Mouse (Mus musculus): Measurements from ENCODE around the gene Ggcx.

Gene Ggcx

DNA sequence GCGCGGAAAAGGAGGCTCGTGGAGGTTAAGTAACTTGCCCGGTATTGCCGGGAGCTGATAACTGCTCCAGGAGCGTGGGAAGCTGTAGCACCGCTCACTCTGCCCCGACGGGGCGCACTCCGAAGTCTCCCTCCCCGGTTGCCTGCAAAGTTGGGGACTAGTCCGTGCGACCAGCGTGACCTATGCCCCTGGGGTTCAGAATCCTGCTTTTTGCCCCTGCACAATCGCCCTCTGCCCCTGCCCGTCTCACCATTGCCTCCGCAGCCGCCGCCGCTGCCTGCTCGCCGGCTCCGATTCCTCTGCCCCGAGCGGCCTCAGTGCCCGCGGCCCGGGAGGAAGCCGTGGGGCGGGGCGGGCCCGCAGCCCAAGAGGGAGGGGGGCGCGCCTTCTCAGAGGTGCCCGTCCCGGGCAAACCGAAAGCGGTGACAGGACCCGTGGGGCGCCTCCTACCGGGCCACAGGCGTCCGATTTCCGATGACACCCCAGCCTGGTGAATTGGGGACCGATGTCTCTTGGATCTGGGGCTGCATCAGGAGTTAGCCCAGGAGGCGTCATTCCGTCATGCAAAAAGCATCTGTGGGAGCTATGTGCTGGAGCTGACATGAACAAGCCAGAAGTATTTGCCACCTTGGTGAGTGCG, 33.9 kb upstream of the Ggcx start, which contains the start of gene Vamp5:
TSS of gene Vamp5 (minus strand) at position 338 of the 640 bp plus-strand sequence.
- TF ChIP-seq GATA4 (IDR thresholded peaks at IDR 0.05; ENCODE audit: insufficient replicate concordance, low read length), result peak; percentile 5; the same call in 1 of the 2 replicates

DNA sequence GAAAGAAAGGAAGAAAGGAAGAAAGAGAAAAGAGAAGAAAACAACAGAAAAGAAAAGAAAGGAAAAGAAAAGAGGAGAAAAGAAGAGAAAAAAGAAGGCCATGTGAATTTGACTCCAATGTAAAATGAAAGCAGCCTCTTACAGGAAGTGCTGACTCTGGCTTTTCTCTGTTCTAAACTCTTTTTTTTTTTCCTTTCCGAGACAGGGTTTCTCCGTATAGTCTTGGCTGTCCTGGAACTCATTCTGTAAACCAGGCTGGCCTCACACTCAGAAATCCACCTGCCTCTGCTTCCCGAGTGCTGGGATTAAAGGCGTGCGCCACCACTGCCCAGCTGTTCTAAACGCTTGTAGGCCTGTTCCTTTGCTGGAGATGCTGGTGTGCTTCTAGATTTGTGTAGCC, 31.6 kb upstream of the Ggcx start:
- TF ChIP-seq GATA4 (IDR thresholded peaks at IDR 0.05; ENCODE audit: insufficient replicate concordance, low read length), result no peak

DNA sequence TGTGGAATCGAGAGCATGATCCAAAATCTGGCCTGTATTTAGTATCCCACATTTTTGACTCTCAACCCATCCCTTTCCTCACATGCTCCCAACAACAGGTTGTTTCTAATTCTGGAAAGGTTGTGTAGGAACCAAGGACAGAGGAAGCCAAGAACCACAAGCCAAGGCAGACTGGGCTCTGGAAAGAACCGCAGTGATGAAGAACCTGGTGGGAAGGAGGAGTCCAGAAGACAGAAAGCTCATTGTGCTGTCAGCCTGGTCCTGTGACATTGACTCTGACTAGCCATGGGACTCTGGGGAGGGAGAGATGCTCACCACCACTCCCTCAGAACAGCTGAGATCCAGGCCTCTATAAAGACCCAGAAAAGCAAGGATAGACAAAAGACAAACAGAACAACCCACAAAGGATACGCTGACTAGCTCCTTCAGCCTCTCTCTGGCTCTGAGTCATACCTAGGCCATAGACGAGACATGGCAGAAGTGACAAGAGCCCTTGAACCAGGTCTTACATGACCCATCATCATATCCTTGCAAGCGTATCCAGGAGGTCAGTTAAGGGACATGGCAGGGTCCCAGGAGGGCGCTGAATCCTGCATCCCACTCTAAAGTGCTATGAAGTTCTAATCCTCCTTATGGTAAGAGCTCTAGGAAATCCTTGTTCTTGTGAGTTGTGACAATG, 30.8 kb upstream of the Ggcx start:
- TF ChIP-seq GATA4 (IDR thresholded peaks at IDR 0.05; ENCODE audit: insufficient replicate concordance, low read length), result no peak

DNA sequence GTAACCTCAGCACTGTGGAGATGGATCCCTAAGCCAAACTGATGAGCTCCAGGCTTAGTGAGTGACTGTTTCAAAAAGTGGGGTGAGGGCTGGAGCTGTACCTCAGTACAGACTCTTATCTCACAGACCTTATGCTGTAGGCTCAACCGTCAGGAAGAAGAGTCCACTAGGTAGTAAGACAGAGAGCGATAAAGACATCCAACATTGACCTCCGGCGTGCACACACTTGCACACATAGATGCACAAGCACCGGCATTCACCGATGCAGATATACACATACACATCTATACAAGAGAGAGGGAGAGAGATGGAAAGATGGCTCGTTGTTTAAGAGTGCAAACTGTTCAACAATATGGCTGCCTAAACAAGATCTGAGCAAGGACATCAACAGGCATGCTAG, 30.2 kb upstream of the Ggcx start:
- no peak for TF ChIP-seq GATA4 (IDR thresholded peaks at IDR 0.05; ENCODE audit: insufficient replicate concordance, low read length)

DNA sequence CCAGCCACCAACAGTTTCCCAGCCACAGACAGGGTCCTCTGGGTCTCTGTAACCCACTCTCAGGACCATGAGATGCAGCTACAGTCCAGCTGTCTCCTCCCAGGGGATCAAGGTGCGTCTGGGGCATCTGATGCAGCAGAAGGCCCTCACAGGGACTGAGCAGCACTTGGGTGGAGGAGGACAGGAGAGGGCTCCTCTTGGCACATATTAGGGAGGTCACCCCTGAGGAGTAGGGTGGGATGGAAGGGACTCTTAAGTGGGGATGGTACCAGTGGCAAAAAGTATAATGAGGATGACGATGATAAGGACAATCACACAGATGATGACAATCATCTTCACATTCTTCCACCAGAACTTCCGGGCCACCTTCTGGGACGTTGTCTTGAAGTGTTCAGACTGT, 28.9 kb upstream of the Ggcx start:
- TF ChIP-seq GATA4 (IDR thresholded peaks at IDR 0.05; ENCODE audit: insufficient replicate concordance, low read length), result no peak

DNA sequence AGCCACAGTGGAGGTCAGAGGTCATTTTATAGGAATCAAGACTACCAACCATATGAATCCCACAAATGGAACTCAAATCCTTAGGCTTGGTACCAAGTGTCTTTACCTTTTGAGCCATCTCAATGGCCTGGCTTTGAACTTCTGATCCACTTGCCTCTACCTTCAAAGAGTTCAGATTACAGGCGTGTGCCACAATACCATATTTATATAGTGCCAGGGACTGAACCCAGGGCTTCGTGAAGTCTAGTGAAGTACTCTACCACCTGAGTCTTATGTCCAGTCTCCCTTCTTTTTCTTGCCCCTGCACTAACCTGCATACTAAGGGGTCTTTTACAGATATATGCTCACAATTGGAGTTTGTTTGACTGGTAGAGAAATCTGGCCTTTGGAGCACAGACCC, 27.5 kb upstream of the Ggcx start:
- TF ChIP-seq GATA4 (IDR thresholded peaks at IDR 0.05; ENCODE audit: insufficient replicate concordance, low read length), result no peak

DNA sequence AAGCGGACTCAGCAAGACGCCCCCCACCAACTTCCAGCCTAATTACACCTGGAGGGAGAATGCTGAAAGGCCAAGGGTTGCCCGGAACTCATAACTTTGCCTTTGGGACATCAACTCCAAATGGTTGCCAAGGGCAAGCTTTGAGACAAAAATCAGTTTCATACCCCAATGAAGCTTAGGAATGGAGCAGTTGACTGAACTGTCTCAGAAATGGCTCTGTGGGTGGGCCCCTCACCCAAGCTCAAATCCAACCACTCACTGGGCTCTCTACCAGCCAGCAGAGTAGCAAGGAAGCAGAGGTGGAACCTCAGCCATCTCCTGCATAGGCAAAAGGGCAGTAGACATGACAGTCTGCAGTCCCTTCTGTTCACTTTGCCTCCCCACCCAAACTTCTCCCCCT, 26.3 kb upstream of the Ggcx start:
- no peak for TF ChIP-seq GATA4 (IDR thresholded peaks at IDR 0.05; ENCODE audit: insufficient replicate concordance, low read length)

DNA sequence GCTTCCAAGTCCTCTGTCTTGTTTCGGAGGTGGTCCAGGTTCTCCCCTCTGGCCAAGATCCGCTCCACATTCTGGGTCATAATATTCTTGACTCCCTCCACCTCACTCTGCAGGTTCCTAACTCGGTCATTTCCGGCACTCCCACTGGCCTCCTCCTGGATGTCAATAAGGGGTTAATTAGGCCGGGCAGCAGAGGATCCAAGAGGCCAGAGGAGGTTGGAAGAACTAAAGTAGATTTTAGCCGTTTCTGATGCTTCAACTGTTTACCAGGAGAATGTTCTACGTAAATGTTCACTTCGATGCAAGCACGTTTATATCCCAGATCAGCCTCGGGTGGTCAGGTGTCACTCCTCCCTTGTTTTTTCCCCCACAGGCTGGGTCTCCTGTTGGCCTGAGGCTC, 25.8 kb upstream of the Ggcx start:
- no peak for TF ChIP-seq GATA4 (IDR thresholded peaks at IDR 0.05; ENCODE audit: insufficient replicate concordance, low read length)

DNA sequence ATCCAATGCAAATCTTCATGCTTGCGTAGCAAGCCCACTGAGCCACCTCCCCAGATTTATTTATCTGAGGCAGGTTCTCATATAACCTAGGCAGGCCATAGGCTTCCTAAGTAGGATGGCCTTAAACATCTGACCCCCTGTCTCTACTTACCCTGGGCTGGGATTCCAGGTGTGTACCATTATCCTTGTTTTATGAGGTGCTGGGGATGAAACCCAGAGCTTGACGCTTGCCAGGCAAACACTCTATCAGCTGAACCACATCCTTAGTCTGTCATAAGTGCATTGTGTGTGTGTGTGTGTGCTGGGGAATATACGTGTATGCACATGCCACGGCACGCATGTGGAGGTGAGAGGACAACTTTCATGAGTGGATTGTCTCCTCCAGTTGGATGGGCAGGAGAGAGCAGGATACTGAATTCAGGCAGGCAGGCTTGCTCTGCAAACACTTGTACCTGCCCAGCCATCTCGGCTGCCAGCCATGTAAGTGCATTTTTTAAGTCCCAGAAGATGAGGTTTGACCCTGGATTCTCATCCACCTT, 25.2 kb upstream of the Ggcx start:
- TF ChIP-seq GATA4 (IDR thresholded peaks at IDR 0.05; ENCODE audit: insufficient replicate concordance, low read length), result no peak

DNA sequence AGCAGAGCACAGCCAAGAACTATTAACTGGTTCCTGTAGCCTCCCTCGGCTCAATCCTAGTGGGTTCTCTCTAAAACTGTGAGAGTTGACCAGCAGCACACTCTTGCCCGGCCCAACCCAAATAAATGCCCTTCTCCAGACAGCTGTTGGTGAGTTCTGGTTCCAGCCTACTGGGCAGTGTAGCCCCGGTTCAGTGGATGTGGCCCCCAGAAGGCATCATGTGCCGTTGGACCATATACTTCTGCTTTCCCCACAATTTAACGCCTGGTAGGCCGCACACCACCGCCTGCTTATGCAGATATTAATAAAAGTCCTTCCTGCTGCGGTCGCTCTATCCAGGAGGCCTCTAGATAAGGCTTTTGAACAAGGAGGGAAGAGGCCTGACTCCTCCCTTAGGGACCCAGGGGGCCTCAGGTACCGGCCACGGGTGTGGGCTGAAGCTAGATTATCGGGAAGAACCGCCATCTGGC, 24.6 kb upstream of the Ggcx start:
- TF ChIP-seq GATA4 (IDR thresholded peaks at IDR 0.05; ENCODE audit: insufficient replicate concordance, low read length), result no peak

DNA sequence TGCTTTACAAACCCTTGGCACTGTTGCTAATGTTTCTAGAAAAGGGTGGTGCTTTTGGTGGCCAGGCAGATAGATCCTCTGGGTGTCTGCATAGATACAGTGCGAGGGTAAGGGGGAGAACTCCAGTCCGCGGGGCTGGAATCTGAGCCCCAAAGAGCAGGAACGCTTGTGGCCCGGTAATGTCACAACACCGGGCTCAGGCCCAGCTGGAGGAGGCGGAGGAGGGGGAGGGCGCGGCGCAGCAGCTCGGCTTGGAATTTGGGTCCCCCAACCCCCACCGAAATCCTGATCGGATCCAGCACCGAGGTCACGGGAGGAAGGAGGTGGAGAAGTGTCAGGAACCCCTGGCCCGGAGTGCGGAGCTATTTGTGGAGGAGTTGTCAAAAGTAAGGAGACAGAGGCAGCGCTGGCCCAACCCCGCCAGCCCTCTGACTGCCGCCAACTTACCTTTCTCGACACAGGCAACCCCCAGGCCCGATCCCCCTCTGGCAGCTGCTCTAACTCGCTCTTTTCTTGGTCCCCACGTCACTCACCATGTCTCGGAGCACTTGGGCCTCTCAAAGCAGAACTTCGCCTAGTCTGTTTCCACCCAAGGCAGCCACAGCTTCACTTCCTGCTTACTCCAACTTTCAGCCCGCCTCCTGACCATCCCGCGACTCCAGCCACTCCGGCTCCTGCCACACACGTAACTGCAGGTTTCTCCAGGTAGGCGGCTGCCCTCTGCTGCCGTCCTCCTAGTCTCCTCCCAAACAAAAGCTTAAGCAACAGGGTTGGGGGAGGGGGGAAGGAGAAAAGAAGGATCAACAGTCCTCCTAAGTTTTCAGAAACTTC, 24.0 kb upstream of the Ggcx start, which contains the start of gene Vamp8:
TSS of gene Vamp8 (minus strand) at position 763 of the 831 bp plus-strand sequence.
- TF ChIP-seq GATA4 (IDR thresholded peaks at IDR 0.05; ENCODE audit: insufficient replicate concordance, low read length), result peak; percentile 58; the same call in 1 of the 2 replicates

DNA sequence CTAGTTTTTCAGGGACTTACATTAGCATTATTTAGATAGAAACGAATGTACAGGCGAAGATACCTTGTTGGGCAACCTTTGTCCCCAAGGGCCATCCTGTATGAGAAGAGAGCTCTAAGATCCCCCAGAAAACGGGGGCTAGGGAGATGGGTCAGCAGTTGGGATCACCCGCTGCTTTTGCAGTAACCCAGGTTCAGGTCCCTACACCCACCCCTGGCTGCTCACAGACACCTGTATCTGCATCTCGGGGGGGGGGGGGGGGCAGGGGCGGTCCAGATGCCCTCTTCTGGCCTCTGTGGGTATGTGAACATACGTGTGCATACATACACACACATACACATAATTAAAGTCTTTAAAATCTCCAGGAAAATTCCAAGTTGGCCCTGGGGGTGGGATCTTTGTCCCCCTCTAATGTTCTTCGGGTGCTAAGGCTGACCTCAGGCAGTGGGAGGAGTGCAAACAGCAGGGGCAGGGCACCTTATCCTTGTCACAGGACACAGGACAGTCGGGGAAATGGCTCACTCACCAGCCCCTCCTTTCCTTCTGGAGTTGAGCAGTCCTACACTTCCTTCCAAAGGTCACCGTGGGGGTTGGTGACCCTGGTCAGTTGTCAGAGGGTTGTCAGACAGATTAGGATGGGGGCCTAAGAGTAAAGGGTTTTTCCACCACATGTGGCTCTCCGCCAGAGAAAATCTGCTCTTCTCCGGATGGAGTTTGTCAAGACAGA, 23.1 kb upstream of the Ggcx start:
- peak; percentile 96 for TF ChIP-seq GATA4 (IDR thresholded peaks at IDR 0.05; ENCODE audit: insufficient replicate concordance, low read length)

DNA sequence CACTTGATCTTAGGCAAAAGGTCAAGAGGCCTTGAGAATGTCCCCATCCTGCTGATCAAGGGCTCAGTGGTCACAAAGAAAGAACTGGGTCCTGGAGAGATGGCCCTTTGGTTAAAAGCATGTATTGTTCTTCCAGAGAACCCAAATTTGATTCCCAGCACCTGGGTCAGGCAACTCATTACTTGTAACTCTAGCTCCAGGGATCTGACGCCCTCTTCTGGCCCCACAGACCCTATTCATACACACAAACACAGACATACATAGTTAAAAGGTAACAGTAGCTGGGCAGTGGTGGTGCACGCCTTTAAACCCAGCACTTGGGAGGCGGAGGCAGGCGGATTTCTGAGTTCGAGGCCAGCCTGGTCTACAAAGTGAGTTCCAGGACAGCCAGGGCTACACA, 21.8 kb upstream of the Ggcx start:
- TF ChIP-seq GATA4 (IDR thresholded peaks at IDR 0.05; ENCODE audit: insufficient replicate concordance, low read length), result no peak

DNA sequence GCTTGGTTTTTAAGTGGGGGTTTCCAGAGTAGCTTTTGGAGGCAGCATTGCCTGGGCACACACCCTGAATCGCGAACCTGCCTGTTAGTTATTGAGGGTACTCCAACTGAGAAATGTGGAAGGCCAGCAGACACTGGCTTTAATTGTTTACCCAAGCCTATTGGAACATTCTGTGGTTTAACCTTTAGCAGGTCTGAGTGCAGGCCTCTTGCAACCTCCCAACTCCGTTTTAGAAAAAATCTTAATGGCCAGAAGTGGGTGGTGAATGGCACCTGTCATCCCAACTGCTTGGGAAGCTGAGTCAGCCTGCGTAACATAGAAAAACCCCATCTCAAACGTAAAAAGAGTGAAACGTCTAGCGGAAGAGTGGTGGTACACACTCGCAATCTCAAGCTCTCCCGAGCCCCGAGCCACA, 17.3 kb upstream of the Ggcx start:
- TF ChIP-seq GATA4 (IDR thresholded peaks at IDR 0.05; ENCODE audit: insufficient replicate concordance, low read length), result no peak

DNA sequence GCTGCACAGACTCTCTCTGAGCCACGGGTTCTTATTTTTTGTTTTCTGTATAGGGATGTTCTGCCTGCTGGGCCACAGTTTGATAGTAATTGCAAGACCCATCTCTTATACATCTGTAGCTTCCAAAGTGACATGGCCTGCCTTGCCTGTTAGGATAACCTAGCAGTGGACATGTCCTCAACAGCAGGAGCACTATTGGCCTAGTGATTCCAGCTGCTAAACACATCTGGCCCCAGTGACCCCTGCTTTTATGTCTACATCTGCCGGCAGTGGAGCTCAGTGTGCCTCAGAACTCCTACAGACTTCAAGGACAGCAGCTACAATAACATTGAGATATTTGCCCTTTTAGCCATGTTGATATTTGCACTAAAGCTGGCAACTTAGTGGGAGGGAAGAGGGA, 14.1 kb upstream of the Ggcx start:
- TF ChIP-seq GATA4 (IDR thresholded peaks at IDR 0.05; ENCODE audit: insufficient replicate concordance, low read length), result no peak

Measured in liver, adult (tissue).